Mouse (Mus musculus) midbrain, postnatal 0 days (tissue): ENCODE data around the gene Galnt10. TPM values are rescaled to one million over a fixed set of nuclear protein-coding genes. Genes with fewer than 3 reads are reported as not detected.

Experiments
- ATAC-seq: fragments of 200-750 bp; cut with Nextera tagmentation; 2 replicates; pipeline ENCODE4 v1.8.0; 2017; ENCODE audit warnings: moderate number of reproducible peaks, mild to moderate bottlenecking, moderate TSS enrichment, moderate library complexity; ENCODE audit not compliant: low FRiP score
- DNase-seq: peaks from one replicate; pipeline ENCODE4 v3.0.0-alpha.2; 2015; ENCODE audit warnings: low spot score
- H3K27ac ChIP-seq: fragments of 300-500 bp; sonication (generic); 2 replicates; pipeline ENCODE4 v1.5.1; 2014; ENCODE audit warnings: low read depth, mild to moderate bottlenecking, low read length, mixed read lengths
- H3K27me3 ChIP-seq: fragments of 300-500 bp; sonication (generic); 2 replicates; pipeline ENCODE4 v1.6.1; 2014; ENCODE audit warnings: low read length, control low read depth, mixed read lengths; ENCODE audit not compliant: insufficient read depth
- H3K36me3 ChIP-seq: fragments of 300-500 bp; sonication (generic); 2 replicates; pipeline ENCODE4 v1.6.1; 2014; ENCODE audit warnings: low read length, control low read depth, mixed read lengths; ENCODE audit not compliant: insufficient read depth
- H3K4me1 ChIP-seq: fragments of 300-500 bp; sonication (generic); 2 replicates; pipeline ENCODE4 v1.6.1; 2014; ENCODE audit warnings: mild to moderate bottlenecking, control low read depth, antibody characterized with exemption, low read length, mixed read lengths; ENCODE audit not compliant: insufficient read depth
- H3K4me2 ChIP-seq: fragments of 300-500 bp; sonication (generic); 2 replicates; pipeline ENCODE4 v1.6.1; 2014; ENCODE audit warnings: low read depth, mild to moderate bottlenecking, low read length, mixed read lengths; ENCODE audit not compliant: poor library complexity, severe bottlenecking
- H3K4me3 ChIP-seq: fragments of 300-500 bp; sonication (generic); 2 replicates; pipeline ENCODE4 v1.5.1; 2014; ENCODE audit warnings: low read depth, mild to moderate bottlenecking, low read length, moderate library complexity
- H3K9ac ChIP-seq: fragments of 300-500 bp; sonication (generic); replicated peaks from 2 replicates; pipeline ENCODE4 v1.6.1; 2014; ENCODE audit warnings: mild to moderate bottlenecking, low read length, moderate library complexity, mixed read lengths; ENCODE audit not compliant: poor library complexity, severe bottlenecking
- H3K9me3 ChIP-seq: fragments of 300-500 bp; sonication (generic); 2 replicates; pipeline ENCODE4 v1.6.1; 2016; ENCODE audit warnings: low read length, control low read depth
- CTCF ChIP-seq: IDR thresholded peaks from 2 replicates; pipeline ENCODE4 v1.5.1; 2016; ENCODE audit warnings: antibody characterized with exemption, mild to moderate bottlenecking
- WGBS: fragments of 180-500 bp; shearing (Covaris S2); extraction: QIAGEN DNeasy Blood & Tissue Kit; methylation state at CpG from one replicate; pipeline ENCODE4 v1.1.7; 2014; 5-methylcytosine and 5-hydroxymethylcytosine counted together
- polyA plus RNA-seq: library from polyadenylated mRNA; unstranded; fragments of >200 nt; fragmentation: Nextera tagmentation; extraction: Ambion mirVana; gene quantifications from 2 replicates; pipeline ENCODE4 v1.2.1, GENCODE M21; 2015
- total RNA-seq: library from RNA; depleted of rRNA; stranded (reverse); fragments of >200 nt; gene quantifications from 2 replicates; pipeline ENCODE4 v1.2.3, GENCODE M21; 2014

Gene Galnt10
- total and polyA plus RNA-seq, 2 experiments from 2014 or later: 11.8 to 26.0 TPM

DNA sequence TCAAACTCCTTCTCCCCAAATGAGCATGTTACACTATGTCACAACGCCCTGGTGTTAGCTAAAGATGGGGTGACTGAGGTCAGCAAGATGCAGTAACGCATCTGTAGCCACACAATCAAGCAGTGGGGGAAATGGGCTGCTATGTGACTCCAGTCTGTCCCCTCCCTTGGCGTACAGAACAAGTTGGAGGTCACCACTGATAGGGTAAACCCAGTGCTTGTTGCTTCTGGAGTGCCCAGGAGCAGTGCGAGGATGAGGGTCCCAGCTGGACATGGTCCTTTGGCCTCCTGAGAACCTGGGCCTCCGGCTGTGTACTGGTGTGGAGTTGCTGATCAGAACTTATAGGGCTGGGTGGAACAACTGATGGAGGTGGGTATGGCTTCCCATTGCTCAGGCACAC, 8.6 kb downstream of the Galnt10 start:
- no peak for ATAC-seq
- Histone ChIP-seq H3K4me3 (no peak overlapping the region), H3K9ac (no peak overlapping the region), H3K36me3 (no peaks in the 10 kb centered on the region), H3K27ac (no peak overlapping the region), H3K27me3 (no peaks in the 10 kb centered on the region), H3K9me3 (no peaks in the 10 kb centered on the region), H3K4me2 (no peak overlapping the region), H3K4me1 (peaks cover 12% of the 10 kb centered on the region; the same call in 1 of the 2 replicates)
- DNase-seq: no peak
- no peak for TF ChIP-seq CTCF
- WGBS: 90% methylated on average over 5 of the region's 5 CpGs

DNA sequence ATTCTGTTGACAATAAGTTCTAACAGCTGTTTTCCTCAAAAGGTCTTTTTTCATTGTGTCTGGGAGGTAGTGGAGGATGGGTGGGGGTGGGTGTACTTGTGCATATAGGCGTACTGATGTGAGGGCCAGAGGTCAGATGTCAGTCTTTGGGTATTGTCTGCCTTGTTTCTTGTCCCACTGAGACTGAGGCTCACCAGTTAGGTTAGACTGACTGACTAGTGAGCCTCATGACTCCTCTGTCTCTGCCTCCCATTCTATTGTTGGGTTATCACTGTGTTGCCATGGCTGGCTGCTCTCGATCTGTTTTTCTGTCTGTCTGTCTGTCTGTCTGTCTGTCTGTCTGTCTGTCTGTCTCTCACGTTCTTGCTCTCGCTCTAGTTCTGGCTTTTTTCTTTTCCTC, 9.1 kb downstream of the Galnt10 start:
- 27% methylated on average over 4 of the region's 4 CpGs for WGBS
- Histone ChIP-seq H3K9ac (no peak overlapping the region), H3K27ac (no peak overlapping the region), H3K36me3 (no peaks in the 10 kb centered on the region), H3K9me3 (no peaks in the 10 kb centered on the region), H3K4me2 (no peak overlapping the region), H3K27me3 (no peaks in the 10 kb centered on the region), H3K4me3 (no peak overlapping the region), H3K4me1 (peaks cover 12% of the 10 kb centered on the region; the same call in 1 of the 2 replicates)
- no peak for TF ChIP-seq CTCF
- ATAC-seq (no peak), DNase-seq (no peak)

GRCm38 (mm10) chr11:57654977-57655397, 9.7 kb downstream of the Galnt10 start:
- H3K27me3 ChIP-seq: no peaks in the 10 kb centered on the region
- no peak for TF ChIP-seq CTCF
- no peak overlapping the region for H3K9ac ChIP-seq
- DNase-seq (no peak), ATAC-seq (no peak)
- no peak overlapping the region for H3K4me2 ChIP-seq
- H3K4me1 ChIP-seq: peaks cover 11% of the 10 kb centered on the region; the same call in 1 of the 2 replicates
- no peak overlapping the region for H3K27ac ChIP-seq
- H3K36me3 ChIP-seq: no peaks in the 10 kb centered on the region
- WGBS: 58% methylated on average over 5 of the region's 5 CpGs
- no peaks in the 10 kb centered on the region for H3K9me3 ChIP-seq
- H3K4me3 ChIP-seq: no peak overlapping the region

GRCm38 (mm10) chr11:57655669-57656325, 10.6 kb downstream of the Galnt10 start:
- no peak for DNase-seq
- Histone ChIP-seq H3K9ac (no peak overlapping the region), H3K4me2 (no peak overlapping the region), H3K27me3 (no peaks in the 10 kb centered on the region), H3K9me3 (no peaks in the 10 kb centered on the region), H3K4me1 (peaks cover 5% of the 10 kb centered on the region; the same call in 1 of the 2 replicates), H3K27ac (no peak overlapping the region), H3K4me3 (no peak overlapping the region), H3K36me3 (no peaks in the 10 kb centered on the region)
- WGBS: 50% methylated on average over 10 of the region's 10 CpGs
- no peak for ATAC-seq
- no peak for TF ChIP-seq CTCF

DNA sequence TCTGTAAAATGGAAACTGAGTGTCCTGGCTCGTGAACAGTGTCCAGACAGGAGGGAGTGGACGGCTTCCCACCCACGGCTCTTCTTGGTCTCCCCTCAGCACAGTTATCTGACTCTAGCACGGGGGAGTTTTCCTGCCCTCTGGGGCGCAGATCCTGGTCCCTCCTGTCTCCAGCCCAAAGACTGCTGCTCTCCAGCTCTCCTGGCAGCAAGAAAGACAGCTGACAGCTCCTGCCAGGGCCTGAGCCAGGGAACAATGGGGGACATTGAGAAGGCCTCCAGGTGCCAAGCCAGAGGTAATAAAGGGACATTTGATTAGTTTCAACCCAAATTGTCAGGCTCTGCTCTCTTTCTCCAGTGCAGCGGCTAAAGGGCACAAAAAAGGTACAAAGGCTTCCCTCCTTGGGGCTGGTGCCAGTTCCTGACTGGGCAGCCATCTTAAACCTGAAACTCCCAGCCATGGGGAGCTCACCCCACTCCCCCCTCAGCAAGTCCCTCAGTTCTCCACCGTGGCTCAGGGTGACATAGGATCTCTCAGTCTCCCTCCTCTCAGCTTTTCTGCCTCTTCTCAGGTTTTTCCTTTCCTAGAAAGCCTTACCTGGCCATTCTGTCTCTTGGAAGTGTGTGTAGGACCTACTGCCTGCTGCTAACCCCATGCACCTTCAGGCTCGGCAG, 11.5 kb downstream of the Galnt10 start:
- 56% methylated on average over 8 of the region's 8 CpGs for WGBS
- ATAC-seq (no peak), DNase-seq (no peak)
- H3K9ac ChIP-seq: no peak overlapping the region
- no peak overlapping the region for H3K4me3 ChIP-seq
- no peaks in the 10 kb centered on the region for H3K36me3 ChIP-seq
- no peaks in the 10 kb centered on the region for H3K27me3 ChIP-seq
- H3K4me1 ChIP-seq: no peaks in the 10 kb centered on the region; the same call in 1 of the 2 replicates
- H3K27ac ChIP-seq: no peak overlapping the region
- no peaks in the 10 kb centered on the region for H3K9me3 ChIP-seq
- no peak for TF ChIP-seq CTCF
- no peak overlapping the region for H3K4me2 ChIP-seq

DNA sequence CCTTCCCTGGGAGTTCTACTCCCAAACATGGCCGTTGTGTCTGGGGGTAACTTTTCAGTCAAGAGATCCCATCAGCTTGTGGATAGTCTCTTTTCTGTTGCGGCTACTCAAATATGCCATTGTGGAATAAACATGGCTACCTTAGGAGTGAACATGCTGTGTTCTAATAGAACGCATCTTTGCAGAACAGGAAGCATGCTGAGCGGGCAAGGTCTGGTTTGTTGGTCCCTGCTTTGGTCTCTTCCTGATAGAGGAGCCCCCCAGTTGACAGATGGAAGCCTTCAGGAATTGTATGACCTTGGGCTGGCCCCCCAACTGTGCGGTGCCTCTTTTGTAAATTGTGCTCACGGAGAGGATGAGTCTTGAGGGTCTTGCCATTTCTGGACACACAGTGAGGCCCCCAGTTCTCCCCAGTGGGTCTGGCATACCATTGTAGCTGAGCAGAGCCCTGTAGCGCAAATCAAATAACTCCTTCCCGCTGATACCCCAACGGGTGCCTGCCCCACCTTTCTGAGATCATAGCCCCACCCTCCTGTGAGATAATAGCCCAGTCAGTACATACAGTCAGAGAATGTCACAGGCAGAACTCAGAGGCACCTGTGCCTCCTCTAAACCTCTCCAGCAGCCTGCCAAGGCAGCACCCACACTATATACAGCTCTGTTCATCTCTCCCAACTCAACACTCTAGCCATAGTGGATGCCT, 12.3 kb downstream of the Galnt10 start:
- no peaks in the 10 kb centered on the region; the same call in 1 of the 2 replicates for H3K4me1 ChIP-seq
- H3K27ac ChIP-seq: no peak overlapping the region
- ATAC-seq (no peak), DNase-seq (no peak)
- H3K4me3 ChIP-seq: no peak overlapping the region
- no peaks in the 10 kb centered on the region for H3K36me3 ChIP-seq
- no peaks in the 10 kb centered on the region for H3K27me3 ChIP-seq
- no peak overlapping the region for H3K9ac ChIP-seq
- 85% methylated on average over 9 of the region's 9 CpGs for WGBS
- no peaks in the 10 kb centered on the region for H3K9me3 ChIP-seq
- no peak overlapping the region for H3K4me2 ChIP-seq
- no peak for TF ChIP-seq CTCF
